Mouse (Mus musculus): ENCODE data around the gene Ufd1.
A peak's percentile ranks its signal among the peaks of the same experiment; 100 is the strongest.

The Ufd1 gene

DNA sequence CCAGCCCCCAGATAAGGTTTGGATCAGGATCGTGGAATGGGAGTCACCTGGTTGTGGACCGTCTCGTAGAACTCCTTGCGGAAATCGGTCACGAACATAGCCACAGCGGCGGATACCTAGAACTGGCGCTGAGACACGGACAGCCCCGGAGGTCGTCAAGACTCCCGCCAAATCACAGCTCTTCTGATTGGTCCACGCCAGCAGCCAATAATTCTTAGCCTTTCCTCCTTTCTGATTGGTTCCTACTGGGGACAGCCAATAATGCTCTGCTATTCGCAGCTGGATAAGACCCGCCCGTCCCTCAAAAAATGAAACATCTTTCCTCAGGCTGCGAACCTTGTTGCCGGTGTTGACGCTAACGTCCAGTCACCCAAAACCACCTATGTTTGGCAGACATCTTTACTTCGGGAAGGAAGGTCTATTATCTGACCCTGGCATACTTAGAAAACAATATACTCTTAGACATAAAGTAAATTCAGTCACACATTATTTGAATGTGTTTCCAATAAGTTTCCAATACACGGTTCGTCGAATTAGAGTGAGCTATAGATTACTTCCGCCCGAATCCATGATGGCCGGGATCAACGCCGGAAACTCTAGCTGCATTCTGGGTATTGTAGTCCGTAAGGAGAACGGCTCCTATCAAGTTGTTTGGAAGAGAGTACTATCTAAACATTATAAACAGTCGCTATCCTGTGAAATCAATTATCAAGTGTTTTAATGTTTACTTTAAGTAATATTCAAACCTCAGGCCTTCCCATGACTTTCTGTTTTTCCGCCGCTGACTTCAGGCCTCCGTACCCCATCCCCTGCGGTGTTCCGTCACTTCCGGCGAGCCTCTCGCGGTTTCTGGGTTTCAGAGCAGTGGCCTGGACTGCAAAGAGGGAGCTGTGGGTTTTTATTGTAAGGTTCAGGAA is at the start of gene Ufd1, which contains the start of gene Cdc45:
Ufd1 (plus strand) TSS at position 312 of the 917 bp plus-strand sequence.
Cdc45 (minus strand) TSS at position 520 of the 917 bp plus-strand sequence.
- DNase-seq = peak; percentile 100

DNA sequence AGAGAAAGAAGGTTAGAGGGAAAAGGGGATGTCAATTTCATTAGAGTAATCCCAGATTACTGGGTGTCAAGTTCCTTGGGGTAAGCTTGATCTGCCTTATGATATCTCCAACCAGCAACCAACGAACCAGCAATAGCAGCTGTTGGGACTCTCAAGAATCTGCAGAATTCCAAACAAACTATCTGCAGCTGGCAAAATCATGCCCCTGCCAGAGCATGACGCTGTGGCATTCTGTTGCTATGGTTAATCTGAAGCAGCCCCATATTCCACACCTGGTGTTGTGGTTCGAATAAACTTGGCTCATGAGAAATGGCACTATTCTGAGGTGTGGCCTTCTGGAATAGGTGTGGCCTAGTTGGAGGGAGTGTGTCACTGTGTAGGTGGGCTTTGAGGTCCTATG is 48.6 kb upstream of the Ufd1 start:
- DNase-seq = no peak

DNA sequence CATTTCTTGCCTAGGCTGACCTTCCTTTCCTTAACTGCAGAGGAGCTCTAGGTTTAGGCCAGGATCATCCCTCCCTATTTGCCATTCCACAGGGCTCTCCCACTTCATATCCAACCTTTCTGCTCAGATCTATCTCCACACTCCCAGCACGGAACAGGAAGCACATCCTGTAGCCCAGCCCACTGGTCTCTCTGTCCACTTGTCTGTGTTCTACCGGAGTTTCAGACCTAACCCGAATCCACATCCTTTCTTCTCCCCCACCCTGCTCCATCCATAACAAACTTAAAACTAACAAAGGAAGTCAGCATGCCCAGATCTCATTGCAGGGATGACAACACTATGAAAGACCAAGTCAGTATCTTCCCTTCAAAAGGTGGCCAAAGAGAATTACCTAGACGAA is 45.2 kb upstream of the Ufd1 start:
- no peak for DNase-seq

DNA sequence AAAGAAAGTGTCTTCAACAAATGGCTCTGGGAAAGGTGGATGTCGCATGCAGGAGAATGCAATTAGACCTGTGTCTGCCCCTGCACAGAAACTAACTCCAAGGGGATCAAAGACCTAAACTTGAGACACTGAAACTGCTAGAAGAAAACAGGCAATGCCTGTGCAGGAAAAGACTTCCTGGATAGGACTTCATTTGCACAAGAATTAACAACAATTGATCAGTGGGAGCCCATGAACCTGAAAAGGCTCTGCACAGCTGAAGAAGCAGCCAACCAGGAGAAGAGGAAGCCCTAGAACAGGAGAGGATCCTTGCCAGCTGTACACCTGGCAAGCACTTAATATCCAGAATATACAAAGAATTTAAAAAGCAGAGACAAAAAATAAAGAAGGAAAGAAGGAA is 42.1 kb upstream of the Ufd1 start:
- no peak for DNase-seq

DNA sequence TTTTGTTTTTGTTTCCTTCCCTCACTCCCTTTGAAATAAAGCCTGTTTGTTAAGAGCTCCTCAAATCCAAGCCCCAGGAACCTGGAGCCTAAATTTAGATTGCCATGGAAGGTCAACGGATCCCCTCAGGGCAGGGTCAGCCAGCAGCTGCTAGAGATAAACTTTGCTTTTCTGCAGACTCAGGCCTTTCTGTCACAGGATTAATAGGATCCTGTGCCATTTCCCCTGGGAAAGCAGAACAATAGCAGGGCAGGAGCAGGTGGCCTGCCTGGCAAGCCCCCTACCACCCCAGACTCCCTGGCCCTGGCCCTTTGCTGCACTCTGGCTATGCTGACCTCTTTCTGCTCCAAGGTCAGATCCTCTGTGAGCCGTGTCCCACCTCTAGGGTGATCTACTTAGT is 37.6 kb upstream of the Ufd1 start:
- DNase-seq = no peak

DNA sequence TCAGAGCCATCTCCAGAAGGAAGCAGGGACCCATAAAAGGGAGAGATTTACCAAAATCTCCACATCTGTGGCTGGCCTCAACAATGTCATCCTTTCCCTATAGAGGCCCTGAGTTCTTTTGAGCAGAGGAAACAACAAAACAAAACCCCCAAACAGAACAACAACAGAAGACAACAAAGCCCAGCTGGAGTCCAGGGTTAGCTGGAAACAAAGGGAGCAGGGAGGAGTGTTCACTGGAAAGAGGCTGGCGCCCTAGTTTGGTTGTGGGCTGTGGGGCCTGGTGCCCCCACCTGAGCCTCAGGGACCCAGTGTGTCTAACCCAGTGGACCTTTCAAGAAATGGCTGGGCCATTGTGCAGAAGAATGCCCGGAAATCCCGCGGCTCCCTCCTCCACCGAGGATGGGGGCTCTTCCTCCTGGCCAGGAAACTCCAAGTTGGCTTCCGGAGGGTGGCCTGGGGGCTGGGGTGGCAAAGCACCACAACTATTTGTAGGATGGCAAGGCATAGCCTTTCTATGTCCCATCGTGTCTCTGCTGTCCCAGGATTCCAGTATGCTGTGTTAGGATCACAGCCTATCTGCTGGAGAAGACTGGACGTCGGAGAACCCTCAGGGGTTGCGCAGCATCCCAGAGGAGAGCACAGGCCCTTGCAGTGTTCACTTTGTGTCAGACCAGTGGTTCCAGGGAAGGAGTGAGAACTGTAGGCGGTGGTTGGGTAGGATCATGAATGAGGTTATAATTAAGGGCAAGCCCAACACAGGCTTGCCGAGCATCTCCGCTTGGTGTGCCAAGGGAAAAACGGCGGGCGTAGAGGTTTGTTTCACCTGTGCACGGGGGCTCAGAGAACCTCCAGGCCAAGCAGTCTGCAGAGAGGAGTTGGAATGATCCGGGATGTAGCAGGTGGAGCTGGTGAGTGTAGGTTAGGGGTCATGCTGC is 35.7 kb upstream of the Ufd1 start:
- peak; percentile 98 for DNase-seq

DNA sequence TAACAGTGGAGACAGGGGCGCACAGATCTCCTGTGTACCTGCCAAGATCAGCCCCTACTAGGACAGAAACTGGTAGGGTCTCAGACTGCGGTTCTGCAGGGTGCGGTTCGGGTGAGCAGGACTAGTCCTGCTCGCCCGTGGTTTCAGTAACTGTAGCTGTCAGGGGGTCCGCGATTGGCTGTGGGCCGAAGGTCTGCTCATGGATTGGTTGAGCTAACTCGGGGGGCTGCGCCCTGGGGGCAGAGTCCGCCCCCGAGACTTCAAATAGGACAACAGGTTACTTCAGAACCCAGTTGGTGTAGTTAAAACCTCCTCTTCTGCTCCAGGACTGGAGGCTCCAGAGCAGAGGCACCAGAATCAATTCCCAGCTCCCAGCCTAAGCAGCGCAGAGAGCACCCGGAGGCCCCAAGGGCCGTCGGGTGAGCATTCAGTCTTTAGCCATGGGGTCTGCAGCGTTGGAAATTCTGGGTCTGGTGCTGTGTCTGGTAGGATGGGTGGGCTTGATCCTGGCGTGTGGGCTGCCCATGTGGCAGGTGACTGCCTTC is 35.0 kb upstream of the Ufd1 start, which contains the start of gene Cldn5:
Cldn5 (plus strand) TSS at position 292 of the 545 bp plus-strand sequence.
- DNase-seq = peak; percentile 99

DNA sequence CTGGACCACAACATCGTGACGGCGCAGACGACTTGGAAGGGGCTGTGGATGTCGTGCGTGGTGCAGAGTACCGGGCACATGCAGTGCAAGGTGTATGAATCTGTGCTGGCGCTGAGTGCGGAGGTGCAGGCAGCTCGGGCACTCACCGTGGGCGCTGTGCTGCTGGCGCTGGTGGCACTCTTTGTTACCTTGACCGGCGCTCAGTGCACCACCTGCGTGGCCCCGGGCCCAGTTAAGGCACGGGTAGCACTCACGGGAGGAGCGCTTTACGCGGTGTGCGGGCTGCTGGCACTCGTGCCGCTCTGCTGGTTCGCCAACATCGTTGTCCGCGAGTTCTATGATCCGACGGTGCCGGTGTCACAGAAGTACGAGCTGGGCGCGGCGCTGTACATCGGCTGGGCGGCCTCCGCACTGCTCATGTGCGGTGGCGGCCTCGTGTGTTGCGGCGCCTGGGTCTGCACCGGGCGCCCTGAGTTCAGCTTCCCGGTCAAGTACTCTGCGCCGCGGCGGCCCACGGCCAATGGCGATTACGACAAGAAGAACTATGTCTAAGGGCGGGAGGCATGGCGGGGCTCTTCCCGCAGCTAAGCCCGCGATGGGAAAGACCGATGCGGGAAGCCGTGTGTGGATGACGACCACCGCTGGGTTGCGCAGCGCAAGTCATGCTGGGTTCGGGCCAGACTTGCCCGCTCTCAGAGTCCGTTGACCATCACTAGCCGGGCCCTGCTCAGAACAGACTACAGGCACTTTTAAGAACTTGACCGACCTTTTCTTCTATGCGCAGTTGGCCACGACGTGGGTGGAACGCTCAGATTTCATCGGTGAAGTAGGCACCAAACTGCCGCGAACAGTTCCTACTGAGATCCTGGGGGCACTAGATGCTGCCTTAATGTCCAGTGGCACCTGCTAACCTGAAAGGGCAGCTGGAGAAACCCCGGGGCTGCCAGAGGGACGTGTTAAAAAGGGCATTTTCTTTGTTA is 34.2 kb upstream of the Ufd1 start:
- peak; percentile 90 for DNase-seq

DNA sequence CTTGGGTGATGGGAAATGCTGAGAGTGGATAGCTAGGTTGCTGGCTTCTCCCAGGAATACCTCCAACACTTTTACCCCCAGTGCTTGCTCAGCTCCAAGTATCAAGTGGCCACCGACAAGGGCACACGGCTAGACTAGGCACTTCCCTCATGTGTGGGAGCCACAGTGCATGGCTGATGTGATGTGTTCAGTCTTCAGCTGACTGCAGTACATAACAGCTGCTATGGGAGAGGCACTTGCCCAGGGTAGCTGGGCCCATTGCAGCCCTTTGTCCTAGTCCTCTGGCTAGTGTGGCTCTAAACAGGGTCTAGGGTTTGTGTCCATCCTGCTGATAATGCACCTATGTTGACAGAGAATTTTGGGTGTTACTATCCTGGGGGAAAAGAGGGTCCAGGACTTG is 33.1 kb upstream of the Ufd1 start:
- DNase-seq = no peak

DNA sequence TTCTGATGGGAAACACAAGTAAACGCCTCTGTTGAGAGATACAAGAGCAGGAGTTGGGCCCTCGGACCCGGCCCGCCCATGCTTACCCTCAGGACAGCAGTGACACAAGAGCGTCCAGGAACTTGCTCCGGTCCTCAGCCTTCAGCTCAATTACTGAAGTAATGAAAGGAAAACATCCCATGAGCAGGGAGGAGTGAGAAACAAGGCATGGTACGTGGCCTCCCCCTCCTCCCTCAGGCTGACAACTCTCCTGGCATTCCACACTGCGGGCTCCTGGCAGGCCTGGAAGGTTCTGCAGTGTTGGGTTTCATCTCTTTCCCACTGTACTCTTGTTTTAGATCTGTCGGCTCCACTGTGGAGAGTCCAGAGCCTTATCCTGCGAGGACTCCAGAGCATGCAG is 29.8 kb upstream of the Ufd1 start:
- DNase-seq = peak; percentile 80

DNA sequence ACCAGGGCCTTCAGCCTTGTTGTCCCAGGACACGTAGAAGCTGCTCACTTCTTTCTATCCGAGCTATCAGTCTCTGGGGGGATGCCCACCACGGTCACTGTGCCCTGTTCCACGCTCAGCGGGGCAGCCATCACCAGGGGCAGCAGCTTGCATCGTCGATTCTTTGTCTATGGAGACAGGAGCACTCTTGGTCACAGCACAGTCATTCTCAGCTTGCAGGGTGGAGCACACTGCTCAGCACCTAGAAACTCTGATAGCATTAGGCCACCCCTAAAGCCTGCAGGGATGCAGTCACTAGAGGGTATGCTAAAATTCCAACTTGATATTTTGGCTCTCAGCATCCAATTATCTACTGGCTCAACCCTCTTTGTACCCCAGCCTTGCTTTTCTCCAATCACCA is 26.6 kb upstream of the Ufd1 start:
- peak; percentile 84 for DNase-seq

DNA sequence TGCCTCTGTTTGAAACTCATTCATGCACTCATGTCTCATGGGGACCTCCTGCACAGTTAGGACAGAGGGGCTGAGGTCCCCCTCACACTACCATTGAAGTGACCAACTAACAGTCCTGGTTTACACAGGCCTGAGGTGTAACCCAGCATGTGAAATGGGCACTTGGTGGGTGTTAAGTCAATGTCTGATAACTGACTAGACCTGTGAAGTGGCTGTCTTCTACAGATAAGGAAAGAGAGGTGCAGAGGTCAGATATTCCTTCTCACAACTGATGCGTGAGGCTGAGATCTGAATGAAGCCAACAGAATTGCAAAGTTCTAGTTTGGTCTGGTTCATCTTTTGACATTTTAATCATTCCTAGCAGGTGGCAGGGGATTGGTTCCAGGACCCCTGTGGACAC is 26.1 kb upstream of the Ufd1 start:
- peak; percentile 75 for DNase-seq

DNA sequence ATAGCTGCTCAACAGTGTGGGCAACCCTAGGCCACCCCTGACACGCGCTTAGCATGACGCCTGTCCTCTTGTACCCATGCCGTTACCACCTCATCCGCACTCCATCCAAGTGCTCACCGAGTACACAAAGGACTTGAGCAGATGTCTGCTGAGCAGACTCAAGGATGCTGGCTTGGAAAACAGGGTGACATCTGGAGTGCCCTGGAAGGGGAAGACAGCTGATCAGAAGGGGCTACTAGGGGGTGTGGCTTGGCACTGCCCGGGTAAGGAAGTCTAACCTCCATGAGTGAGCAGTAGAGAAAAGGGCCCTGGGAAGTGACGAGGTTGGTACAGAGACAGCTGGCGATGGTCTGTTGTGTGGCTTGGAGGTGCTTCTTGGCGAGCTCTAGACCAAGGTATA is 24.9 kb upstream of the Ufd1 start:
- DNase-seq = peak; percentile 82

DNA sequence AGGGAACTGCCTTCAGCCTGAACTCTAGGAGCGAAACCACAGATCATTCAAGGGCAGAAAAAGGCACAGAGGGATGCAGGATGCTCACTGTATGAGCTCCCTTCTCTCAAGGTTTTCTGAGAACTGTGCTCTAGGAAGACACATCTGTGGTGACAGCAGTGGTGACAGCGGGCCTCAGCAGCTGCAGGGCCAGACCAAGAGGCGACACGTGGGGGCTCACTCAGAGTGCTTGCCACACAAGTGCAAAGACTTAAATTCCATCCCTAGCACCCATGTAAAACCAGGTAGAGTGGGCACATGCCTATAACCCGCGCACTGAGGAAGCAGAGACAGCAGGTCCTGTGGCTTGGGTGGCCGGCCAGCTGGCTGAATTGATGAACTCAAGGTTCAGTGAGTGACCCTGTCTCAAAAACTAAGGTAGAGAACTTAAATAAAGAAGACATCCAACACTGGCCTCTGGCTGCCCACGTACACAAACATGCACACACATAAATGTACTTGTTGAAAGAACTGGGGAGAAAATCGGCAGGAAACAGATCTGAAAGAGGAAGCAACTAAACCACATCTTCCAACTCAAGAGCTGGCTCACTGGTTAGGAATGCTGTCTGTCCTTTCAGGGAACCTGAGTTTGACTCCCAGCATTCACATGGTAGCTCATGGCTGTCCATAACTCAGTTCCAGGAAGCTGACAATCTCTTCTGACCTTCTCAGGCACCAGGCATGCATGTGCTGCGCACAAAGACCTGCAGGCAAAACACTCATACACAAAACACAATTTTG is 22.8 kb upstream of the Ufd1 start:
- peak; percentile 90 for DNase-seq

DNA sequence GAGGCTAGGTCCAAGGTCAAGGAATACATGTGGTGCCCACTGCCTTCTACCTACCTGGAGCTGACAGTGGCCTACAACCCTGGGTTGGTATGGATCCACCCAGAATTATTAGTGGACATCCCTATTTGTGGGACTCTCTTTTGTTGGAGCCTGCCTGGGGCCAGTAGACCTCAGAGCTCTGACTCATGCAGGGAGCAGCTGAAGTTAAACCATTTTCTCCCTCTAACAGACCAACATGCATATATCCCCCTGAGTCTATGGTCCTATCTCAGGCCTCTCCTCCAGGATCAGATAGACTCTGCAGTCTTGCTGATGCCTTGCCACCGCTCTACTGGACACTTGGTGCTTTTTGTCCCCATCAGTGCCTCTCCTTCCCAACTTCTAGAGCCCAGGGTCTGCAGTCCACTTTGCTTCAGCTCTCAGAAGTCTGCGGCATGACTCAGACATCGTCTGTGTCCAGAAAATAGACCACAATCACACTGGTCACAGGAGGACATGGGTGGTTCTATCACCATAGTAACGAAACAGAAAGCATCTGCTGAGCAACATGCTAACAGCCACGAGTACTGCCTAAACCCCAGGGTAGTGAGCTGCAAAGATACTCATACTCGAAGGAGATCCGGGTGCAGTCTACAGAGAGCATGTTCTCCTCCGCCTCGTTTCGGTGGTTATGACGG is 16.2 kb upstream of the Ufd1 start:
- no peak for DNase-seq

DNA sequence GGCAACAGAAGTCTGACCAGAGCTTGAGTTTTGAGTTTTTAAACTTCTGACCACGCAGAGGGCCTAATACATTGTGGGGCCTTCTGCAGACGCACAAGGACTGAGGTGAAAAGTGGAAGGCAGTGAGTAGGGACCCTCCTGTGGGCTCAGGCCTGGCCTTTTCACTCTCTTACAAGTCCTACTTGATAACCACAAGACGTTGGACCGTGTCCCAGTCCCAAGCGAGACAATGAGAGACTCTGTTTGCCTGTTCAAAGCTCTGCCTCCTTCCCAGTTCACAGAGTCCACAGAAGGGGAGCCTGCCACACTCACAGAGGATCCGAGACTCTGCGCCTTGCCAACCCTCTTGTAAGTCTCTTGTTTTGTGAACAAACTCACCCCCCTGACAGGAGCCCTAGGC is 14.9 kb upstream of the Ufd1 start:
- DNase-seq = no peak

DNA sequence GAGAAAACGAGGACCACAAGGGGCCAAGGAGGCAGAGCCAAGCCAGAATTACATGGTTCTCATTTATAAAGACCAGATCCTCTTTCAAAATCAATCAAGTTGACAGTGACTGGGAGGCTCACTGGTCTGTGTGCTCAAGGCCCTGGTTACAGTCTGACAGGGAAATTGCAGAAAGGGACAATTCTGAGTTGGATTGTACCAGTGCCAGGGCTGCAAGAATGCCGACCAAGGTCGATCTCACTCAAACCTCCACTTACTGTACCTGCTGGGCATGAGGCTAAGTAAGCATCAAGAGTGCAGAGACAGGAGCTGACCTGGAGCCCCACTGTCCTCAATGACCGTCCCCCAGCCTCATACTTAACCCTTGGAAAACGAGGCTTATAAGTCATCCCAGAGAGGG is 13.4 kb upstream of the Ufd1 start:
- no peak for DNase-seq

DNA sequence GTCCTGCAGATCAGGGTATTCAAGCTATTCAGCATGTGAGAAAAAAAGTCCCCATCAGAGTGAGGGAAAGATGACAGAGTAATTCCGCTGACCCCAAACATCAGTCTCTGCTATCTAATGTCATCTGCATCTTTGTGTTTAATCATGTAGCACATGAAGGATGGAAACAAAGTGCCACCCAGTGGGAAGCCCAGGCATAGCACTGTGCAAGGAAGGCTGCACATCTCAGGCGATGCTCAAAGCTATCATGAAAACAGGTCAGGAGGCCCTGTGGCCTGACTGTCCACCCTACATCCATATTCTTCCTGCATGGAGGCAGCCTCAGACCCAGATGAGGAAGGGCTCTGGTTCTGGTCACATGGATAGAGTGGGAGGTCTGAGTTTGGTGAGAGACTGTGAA is 12.7 kb upstream of the Ufd1 start:
- peak; percentile 92 for DNase-seq

DNA sequence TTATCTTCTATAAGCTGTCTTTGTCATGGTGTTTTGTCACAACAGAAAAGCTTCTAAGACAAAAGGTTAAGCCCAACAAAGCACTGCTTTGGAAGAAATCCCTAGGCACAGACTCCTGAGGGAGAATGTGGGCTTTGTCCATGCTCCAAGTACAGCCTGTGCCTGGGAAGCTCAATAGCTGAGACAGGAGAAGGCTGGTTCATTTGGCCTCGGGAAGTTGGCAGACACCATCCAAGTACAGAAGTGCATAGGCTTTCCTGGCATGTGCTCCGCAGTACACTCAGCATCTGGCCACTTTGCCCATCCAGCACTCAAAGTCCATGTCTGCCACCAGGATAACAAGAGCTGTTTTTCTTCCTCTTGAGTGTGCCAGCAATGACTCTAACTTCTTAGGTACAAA is 5.8 kb upstream of the Ufd1 start:
- DNase-seq = no peak

DNA sequence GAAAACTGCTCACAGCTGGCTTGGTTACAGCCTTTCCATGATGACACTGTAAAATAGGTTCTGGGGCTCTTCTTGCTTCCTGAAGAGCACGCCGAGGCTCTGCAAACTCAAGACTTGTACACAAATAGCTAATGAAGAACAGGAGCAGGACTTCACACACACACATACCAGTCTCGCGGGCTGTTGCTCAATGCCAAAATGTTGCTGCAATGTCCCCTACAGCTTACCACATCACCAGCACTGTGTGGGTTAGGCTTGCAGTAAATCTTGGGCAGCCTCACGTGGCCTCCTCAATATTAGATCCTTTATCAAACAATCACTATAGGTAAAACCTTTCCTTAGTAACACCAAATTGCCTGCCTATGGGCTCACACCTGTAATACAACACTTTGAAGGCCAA is 2.6 kb upstream of the Ufd1 start:
- DNase-seq = no peak

DNA sequence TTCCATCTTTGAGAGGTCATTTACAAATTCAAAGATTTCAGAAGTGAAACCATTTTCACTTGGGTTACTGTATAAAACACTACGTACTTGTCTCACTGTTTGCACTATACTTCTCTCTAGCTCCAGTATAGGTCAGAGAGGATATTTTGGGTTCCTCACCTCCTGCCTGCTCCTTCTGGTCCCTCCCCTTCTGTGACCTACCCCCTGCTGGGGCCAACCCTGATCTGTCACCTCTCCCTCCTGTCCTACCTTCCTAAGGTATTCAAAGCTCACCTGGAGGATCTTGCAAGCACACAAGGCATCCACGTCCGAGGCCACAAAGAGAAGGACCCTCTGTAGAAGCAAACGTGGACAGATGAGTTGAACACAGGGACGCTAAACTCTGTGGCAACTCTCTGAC is 547 bp upstream of the Ufd1 start:
- no peak for DNase-seq
